Mouse (Mus musculus) urinary bladder, adult 2 months (tissue): Measurements from ENCODE around the gene Uxs1. TPM values are rescaled to one million over a fixed set of nuclear protein-coding genes. Genes with fewer than 3 reads are reported as not detected.

Experiments used
- DNase-seq: peaks from one replicate; pipeline ENCODE4 v3.0.0; 2022; ENCODE audit warnings: low spot score
- polyA plus RNA-seq: library from polyadenylated mRNA; depleted of rRNA; stranded (reverse); fragments of >200 nt; gene quantifications from 2 replicates; pipeline ENCODE4 v1.2.3, GENCODE M21; 2012; rRNA removed

The Uxs1 gene
- polyA plus RNA-seq, 1 experiment = 62.9 TPM

DNA sequence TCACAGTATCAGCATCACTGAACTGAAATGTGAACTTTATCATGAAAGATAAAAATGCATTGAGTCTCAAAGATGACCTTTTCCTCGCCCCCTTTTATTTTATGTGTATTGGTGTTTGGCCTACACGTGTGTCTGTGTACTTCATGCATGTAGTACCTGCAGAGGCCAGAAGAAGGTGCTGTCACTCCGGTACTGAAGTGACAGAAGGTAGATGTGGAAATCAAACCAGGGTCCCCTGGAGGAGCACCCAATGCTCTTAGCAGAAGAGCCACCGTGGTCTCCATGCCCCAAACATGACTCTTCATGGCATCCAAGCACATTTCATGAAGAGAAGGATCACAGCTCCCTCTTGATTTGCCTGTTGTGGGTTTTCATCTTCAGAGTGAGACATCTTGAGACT is 95.5 kb downstream of the Uxs1 start:
- DNase-seq = no peak

DNA sequence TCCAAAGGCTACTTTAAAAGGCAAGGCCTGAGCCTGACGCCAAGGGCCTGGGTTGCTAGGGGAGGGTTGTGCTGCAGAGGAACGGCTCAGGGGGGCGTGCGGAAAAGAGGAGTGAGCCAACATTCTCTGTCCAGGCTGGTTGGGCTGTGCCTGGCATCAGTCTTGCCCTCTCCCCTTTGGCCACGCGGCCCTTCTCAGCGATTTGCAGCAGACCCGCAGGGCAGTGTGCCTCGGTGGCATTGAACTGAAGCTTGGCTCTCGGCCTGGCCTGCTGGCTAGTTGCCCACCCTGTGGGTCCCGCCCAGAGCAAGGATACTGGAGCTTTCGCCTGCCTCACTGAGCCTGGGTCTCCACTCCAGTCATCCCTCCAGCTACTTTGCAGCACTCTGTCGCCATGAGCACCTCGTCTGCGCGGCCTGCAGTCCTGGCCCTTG is 97.1 kb downstream of the Uxs1 start, which contains the start of gene 1500015O10Rik:
TSS of gene 1500015O10Rik (plus strand) at position 112 of the 434 bp plus-strand sequence.
- DNase-seq = peak; percentile 31

DNA sequence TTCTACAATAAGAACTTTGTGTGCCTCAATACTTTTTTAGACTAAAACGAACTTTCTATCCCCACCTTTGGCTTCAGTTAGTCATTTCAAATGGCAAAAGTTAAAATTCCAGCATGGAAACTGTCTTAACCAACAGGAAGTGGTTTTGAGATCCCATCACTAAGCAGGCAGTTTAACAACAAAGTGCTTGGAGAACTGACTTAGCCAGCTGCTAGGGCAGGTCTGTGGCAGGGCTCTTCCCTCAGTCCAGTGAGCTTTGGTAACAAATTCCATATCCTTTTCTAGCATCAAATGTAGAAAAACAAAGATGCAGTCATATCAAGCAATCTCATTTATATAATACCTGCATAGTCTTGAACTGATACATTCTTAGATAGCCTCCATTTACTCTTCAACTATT is 105.1 kb downstream of the Uxs1 start:
- DNase-seq = no peak

DNA sequence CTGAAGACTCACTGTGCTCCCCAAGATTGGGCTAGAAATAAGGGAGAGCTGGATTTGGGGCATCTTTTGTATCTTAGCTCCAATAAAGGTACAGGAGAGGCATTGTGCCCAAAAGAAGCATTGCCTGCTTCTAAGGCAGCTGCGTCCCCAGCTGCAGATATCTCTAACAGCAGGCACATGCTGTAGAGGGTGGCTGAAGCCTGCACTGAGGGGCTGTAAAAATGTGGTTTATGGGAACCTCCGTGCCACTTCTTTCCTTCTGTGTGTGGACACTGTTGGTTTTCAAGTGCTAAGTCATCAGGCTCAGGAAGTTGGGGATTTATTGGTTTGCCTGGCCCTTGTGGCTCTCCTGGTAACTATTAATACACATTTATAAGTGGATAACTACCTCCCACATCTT is 108.8 kb downstream of the Uxs1 start:
- no peak for DNase-seq

DNA sequence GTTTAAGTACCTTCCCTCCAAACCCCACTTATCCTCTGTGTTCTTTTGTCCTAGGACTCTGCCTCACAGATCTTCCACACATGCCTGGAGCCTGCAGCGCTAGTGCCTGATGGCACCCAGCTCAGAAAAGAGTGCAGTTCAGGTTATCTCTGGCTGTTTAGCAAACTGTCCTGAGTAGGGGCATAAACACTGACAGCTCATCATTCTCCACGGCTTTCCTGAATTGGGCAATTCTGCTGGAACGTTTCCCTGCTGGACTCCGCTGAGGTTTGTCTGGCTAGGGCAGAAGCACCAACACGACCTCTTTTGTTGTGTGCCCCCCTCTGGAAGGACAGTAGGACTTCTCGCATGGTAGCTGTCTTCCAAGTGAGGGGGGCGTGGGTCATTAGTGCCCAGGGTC is 109.6 kb downstream of the Uxs1 start:
- DNase-seq = no peak

DNA sequence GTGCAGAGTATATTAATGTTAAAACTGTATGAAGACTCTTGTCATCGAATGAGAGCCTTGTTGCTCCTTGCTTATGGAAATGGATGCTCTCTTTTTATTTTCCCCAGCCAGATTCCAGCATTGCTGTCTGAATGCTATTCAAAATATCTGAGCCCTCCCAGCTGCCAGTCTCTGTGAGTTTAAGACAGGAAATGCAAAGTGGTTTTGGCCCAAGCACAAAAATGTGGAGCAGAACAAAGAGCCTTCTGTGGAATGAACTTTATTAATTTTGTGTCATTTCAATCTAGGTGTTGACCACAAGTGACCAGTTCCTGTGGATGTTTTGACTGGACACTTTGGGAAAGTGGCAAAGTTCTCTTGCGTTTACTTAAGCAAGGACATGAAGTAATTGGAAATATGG is 112.8 kb downstream of the Uxs1 start:
- DNase-seq = no peak

DNA sequence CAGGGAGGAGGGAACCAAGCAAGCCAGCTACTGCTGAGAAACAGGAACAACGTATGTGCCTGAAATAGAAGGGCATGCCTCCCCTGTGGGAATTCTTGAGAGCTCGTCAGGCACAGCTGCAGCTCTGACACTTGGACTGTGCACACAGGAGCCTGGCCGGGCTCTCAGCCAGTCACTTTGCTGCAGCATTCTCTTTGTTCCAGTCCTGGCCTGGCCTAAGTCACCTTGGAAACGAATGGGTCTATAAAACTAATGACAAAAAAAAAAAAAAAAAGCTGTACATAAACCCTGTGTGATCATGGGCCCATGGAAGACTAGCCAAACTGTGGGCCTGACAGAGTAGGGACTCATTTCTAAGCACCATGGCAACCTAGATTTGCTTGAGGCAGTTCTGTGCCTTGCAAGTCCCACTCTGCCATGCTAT is 129.0 kb downstream of the Uxs1 start:
- no peak for DNase-seq

Other genes with a start within 250 kb of the Uxs1 start
- gene 1500015O10Rik, start 97.2 kb downstream of the Uxs1 start, polyA plus RNA-seq = 3.3 and 4.7 TPM in 2 replicates
- 22.8 and 22.9 TPM in 2 replicates for gene Tpp2, start 105.8 kb upstream of the Uxs1 start, polyA plus RNA-seq
- gene Mettl21c, start 192.2 kb upstream of the Uxs1 start, polyA plus RNA-seq = not detected in 2 replicates
- 0.01 and 0.03 TPM in 2 replicates for gene Gm8251, start 234.1 kb upstream of the Uxs1 start, polyA plus RNA-seq